25 mouse cellular contexts compared by ENCODE assay signal in genomic region chr19:36540012-36540606, GRCm38 (mm10). TPM values are rescaled to one million over a fixed set of nuclear protein-coding genes. Genes with fewer than 3 reads are reported as not detected.
DNase-seq lines count a peak whose midpoint lies in the region; ATAC-seq and TF ChIP-seq lines count a peak whose summit lies in the region.
"Had no signal": no experiment of that assay in that cellular context is flagged by ENCODE, and none has a peak within 500 bp of the region (broad histone marks: within the 10 kb centered on the region; RNA-seq: fewer than 3 reads in every experiment).

No protein-coding gene starts in this region.

- no peak for TF ChIP-seq EP300 in heart, postnatal 0 days (IDR thresholded peaks at IDR 0.05; ENCODE audit: low read depth)
- TF ChIP-seq EP300 in stomach, postnatal 0 days (optimal IDR thresholded peaks at IDR 0.05), result no peak

- H3K4me3 ChIP-seq in heart, postnatal 0 days (ENCODE audit: low read depth, low read length), result no peak overlapping the region
- H3K4me3 ChIP-seq in heart, embryonic 10.5 days, result no peak overlapping the region
- H3K4me3 ChIP-seq in megakaryocyte, embryonic 14.5 days (replicated peaks), result peak overlapping the region; percentile 42
- H3K4me3 ChIP-seq in stomach, postnatal 0 days (ENCODE audit: low read depth, low read length), result no peak overlapping the region
- H3K4me3 ChIP-seq: embryonic facial prominence, embryonic 15.5 days; forebrain, embryonic 15.5 days; hindbrain, embryonic 10.5 days; intestine, embryonic 15.5 days; myocyte; neural tube, embryonic 13.5 days had no signal

- 0 out of 2 replicates have a peak overlapping the region, but pooled peaks have one; percentile 17 for H3K27ac ChIP-seq in heart, postnatal 0 days (ENCODE audit: low read depth)
- H3K27ac ChIP-seq in heart, embryonic 10.5 days, result no peak overlapping the region
- H3K27ac ChIP-seq in stomach, postnatal 0 days (replicated peaks), result no peak overlapping the region
- H3K27ac ChIP-seq: embryonic facial prominence, embryonic 15.5 days; forebrain, embryonic 15.5 days; hindbrain, embryonic 10.5 days; intestine, embryonic 15.5 days; neural tube, embryonic 13.5 days had no signal

- H3K36me3 ChIP-seq in heart, postnatal 0 days (replicated peaks; ENCODE audit: control insufficient read depth, insufficient read depth, low read length), result no peaks in the 10 kb centered on the region
- no peaks in the 10 kb centered on the region for H3K36me3 ChIP-seq in heart, embryonic 10.5 days
- no peaks in the 10 kb centered on the region for H3K36me3 ChIP-seq in megakaryocyte, embryonic 14.5 days (replicated peaks; ENCODE audit: low read length)
- H3K36me3 ChIP-seq in stomach, postnatal 0 days (ENCODE audit: control insufficient read depth, insufficient read depth, low read length), result no peaks in the 10 kb centered on the region
- H3K36me3 ChIP-seq: embryonic facial prominence, embryonic 15.5 days; forebrain, embryonic 15.5 days; hindbrain, embryonic 10.5 days; intestine, embryonic 15.5 days; neural tube, embryonic 13.5 days had no signal

- no peak for TF ChIP-seq CTCF in heart, postnatal 0 days (IDR thresholded peaks at IDR 0.05; ENCODE audit: low read depth)
- TF ChIP-seq CTCF in stomach, postnatal 0 days (IDR thresholded peaks at IDR 0.05; ENCODE audit: low read depth), result no peak

- H3K4me2 ChIP-seq in heart, postnatal 0 days (ENCODE audit: low read depth, low read length), result no peak overlapping the region
- no peak overlapping the region for H3K4me2 ChIP-seq in stomach, postnatal 0 days (replicated peaks; ENCODE audit: low read depth)
- H3K4me2 ChIP-seq: embryonic facial prominence, embryonic 15.5 days; forebrain, embryonic 15.5 days; intestine, embryonic 15.5 days; neural tube, embryonic 13.5 days had no signal

- DNase-seq in adrenal gland, postnatal 14 days, result peak; percentile 15
- DNase-seq in adrenal gland, postnatal 10 days, result no peak
- peak; percentile 39 for DNase-seq in heart, postnatal 0 days (ENCODE audit: low spot score)
- DNase-seq in heart, embryonic 10.5 days (ENCODE audit: low spot score), result no peak
- peak; percentile 39 for DNase-seq in stomach, postnatal 0 days (ENCODE audit: low spot score)
- no peak for DNase-seq in ovary, postnatal 14 days (ENCODE audit: low spot score)
- DNase-seq: cerebellum, adult 8-10 months; cerebellum, postnatal 36 days; heart, adult 11 months; kidney, adult 8-10 months; kidney, postnatal 10 days; layer of hippocampus, postnatal 36 days; right cerebral cortex, postnatal 4 days; thymus, adult 18-20 months; thymus, postnatal 36 days had no signal

- peak; percentile 47; the same call in 1 of the 2 replicates for ATAC-seq in heart, postnatal 0 days (ENCODE audit: insufficient read depth, low read depth)
- ATAC-seq in megakaryocyte, adult 5-6 weeks (ENCODE audit: poor library complexity, severe bottlenecking), result no peak
- peak; percentile 87 for ATAC-seq in stomach, postnatal 0 days (ENCODE audit: low FRiP score, low TSS enrichment)
- ATAC-seq: forebrain, embryonic 15.5 days; hindbrain, embryonic 16.5 days; intestine, embryonic 15.5 days; midbrain, embryonic 16.5 days had no signal

- H3K27me3 ChIP-seq in heart, postnatal 0 days (ENCODE audit: control insufficient read depth, insufficient read depth, low read length), result no peaks in the 10 kb centered on the region
- no peaks in the 10 kb centered on the region for H3K27me3 ChIP-seq in heart, embryonic 10.5 days (ENCODE audit: insufficient read depth, poor library complexity, severe bottlenecking)
- peaks cover 22% of the 10 kb centered on the region for H3K27me3 ChIP-seq in megakaryocyte, embryonic 14.5 days (replicated peaks)
- H3K27me3 ChIP-seq in stomach, postnatal 0 days (ENCODE audit: control insufficient read depth, insufficient read depth, low read length), result no peaks in the 10 kb centered on the region
- H3K27me3 ChIP-seq: embryonic facial prominence, embryonic 15.5 days; forebrain, embryonic 15.5 days; intestine, embryonic 15.5 days had no signal

- WGBS in heart, postnatal 0 days, result 27% methylated on average over 10 of the region's 10 CpGs
- WGBS in heart, embryonic 10.5 days, result 54% methylated on average over 10 of the region's 10 CpGs
- 52% methylated on average over 10 of the region's 10 CpGs for WGBS in stomach, postnatal 0 days

- peaks cover 7% of the 10 kb centered on the region for H3K4me1 ChIP-seq in heart, postnatal 0 days (ENCODE audit: control insufficient read depth, insufficient read depth)
- H3K4me1 ChIP-seq in heart, embryonic 10.5 days, result 0 out of 2 replicates have a peak, but pooled peaks cover 2% of the 10 kb centered on the region
- H3K4me1 ChIP-seq in megakaryocyte, embryonic 14.5 days, result peaks cover 19% of the 10 kb centered on the region
- no peaks in the 10 kb centered on the region; the same call in 1 of the 2 replicates for H3K4me1 ChIP-seq in stomach, postnatal 0 days (replicated peaks; ENCODE audit: control insufficient read depth, insufficient read depth)
- H3K4me1 ChIP-seq: intestine, embryonic 15.5 days had no signal

- H3K9me3 ChIP-seq in heart, postnatal 0 days (replicated peaks; ENCODE audit: control insufficient read depth, low read length), result no peaks in the 10 kb centered on the region
- H3K9me3 ChIP-seq in heart, embryonic 10.5 days, result no peaks in the 10 kb centered on the region
- H3K9me3 ChIP-seq in megakaryocyte, embryonic 14.5 days, result no peaks in the 10 kb centered on the region
- H3K9me3 ChIP-seq in stomach, postnatal 0 days (ENCODE audit: control insufficient read depth, low read length), result no peaks in the 10 kb centered on the region
- H3K9me3 ChIP-seq: embryonic facial prominence, embryonic 15.5 days; forebrain, embryonic 15.5 days; hindbrain, embryonic 10.5 days; intestine, embryonic 15.5 days; neural tube, embryonic 13.5 days had no signal

- no peak overlapping the region for H3K9ac ChIP-seq in heart, postnatal 0 days (replicated peaks; ENCODE audit: low read depth, low read length)
- no peak overlapping the region for H3K9ac ChIP-seq in stomach, postnatal 0 days (ENCODE audit: low read length)
- H3K9ac ChIP-seq: embryonic facial prominence, embryonic 15.5 days; forebrain, embryonic 15.5 days; intestine, embryonic 15.5 days; neural tube, embryonic 13.5 days had no signal

RNA-seq across cellular contexts. Expression of gene Hectd2, which starts 14.3 kb away (rescaled TPM):
- total RNA-seq in adrenal gland, postnatal 14 days (2021), result 3.1 and 4.1 TPM in 2 replicates
- 1 to 10 TPM; 2.4 to 2.6 TPM for total RNA-seq in adrenal gland, postnatal 10 days (2021)
- 3.9 and 5.3 TPM in 2 replicates for total RNA-seq in heart, postnatal 0 days (2014; rRNA removed; ENCODE audit: low replicate concordance)
- polyA plus RNA-seq in heart, postnatal 0 days (2015; fragmentation: Nextera tagmentation; extraction: Ambion mirVana), result 1.7 and 1.9 TPM in 2 replicates
- 6.7 and 11.4 TPM in 2 replicates for polyA plus RNA-seq in heart, embryonic 10.5 days (2016; fragmentation: Nextera tagmentation; extraction: Ambion mirVana)
- 0.37 TPM in 1 of 2 replicates, not detected in the other for polyA plus RNA-seq in megakaryocyte, embryonic 14.5 days (2012; ENCODE audit: insufficient read depth, low replicate concordance)
- total RNA-seq in megakaryocyte, adult 5-6 weeks (2015), result 0.87 and 1.0 TPM in 2 replicates
- 0.61 and 0.70 TPM in 2 replicates for total RNA-seq in megakaryocyte, adult 5-6 weeks (2017)
- 1.4 TPM in 2 replicates for polyA plus RNA-seq in stomach, postnatal 0 days (2015; fragmentation: Nextera tagmentation; extraction: Ambion mirVana)

Comparison
In these comparisons a context has a peak if more than half of its experiments do, and no peak if none do; other contexts are left out.
1. DNase-seq: peak in adrenal gland, postnatal 14 days (single experiment), heart, postnatal 0 days (single experiment) and stomach, postnatal 0 days (single experiment); none in adrenal gland, postnatal 10 days (single experiment), heart, embryonic 10.5 days (single experiment) and ovary, postnatal 14 days (single experiment).